15 mouse cellular contexts compared by ENCODE assay signal in the genomic region with DNA sequence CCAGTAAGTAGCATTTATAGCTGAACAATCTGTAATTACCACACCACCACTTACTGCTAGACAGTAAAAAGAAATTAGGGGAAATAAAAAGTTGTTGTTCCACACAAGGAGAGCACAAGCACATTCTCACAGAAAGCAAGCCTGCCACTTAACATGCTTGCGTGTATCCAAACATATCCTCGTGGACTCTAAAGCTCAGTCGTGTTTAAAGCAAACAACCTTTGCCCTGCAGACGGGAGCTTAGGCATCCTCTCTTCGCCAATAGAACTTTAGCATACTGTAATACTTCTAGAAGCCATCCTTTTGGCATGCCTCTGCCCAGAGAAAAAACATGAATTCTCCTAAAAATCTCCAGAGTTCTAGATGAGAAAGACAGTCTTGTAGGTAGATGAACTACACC.
"Had no signal": no experiment of that assay in that cellular context is flagged by ENCODE, and none has a peak within 500 bp of the region (broad histone marks: within the 10 kb centered on the region; RNA-seq: fewer than 3 reads in every experiment).

No protein-coding gene starts in this region.

- DNase-seq: lung, adult 18-20 months; lung, embryonic 14.5 days; lung, postnatal 10 days; lung, postnatal 4 days; midbrain, embryonic 14.5 days; right cerebral cortex, postnatal 14 days; thymus, adult 18-20 months; thymus, postnatal 14 days; thymus, postnatal 36 days had no signal

- H3K9me3 ChIP-seq: midbrain, embryonic 10.5 days; midbrain, embryonic 12.5 days; neural tube, embryonic 13.5 days; neural tube, embryonic 15.5 days had no signal

- H3K4me2 ChIP-seq: lung, embryonic 14.5 days; midbrain, embryonic 12.5 days; neural tube, embryonic 13.5 days; neural tube, embryonic 15.5 days had no signal

- ATAC-seq: midbrain, embryonic 16.5 days had no signal

- H3K36me3 ChIP-seq: midbrain, embryonic 10.5 days; midbrain, embryonic 12.5 days; neural tube, embryonic 13.5 days; neural tube, embryonic 15.5 days had no signal

- H3K27me3 ChIP-seq: midbrain, embryonic 12.5 days; neural tube, embryonic 13.5 days; neural tube, embryonic 15.5 days had no signal

- H3K4me1 ChIP-seq: midbrain, embryonic 10.5 days; midbrain, embryonic 12.5 days; neural tube, embryonic 13.5 days; neural tube, embryonic 15.5 days had no signal

- H3K27ac ChIP-seq: midbrain, embryonic 10.5 days; midbrain, embryonic 12.5 days; neural tube, embryonic 13.5 days; neural tube, embryonic 15.5 days had no signal

- H3K4me3 ChIP-seq: midbrain, embryonic 10.5 days; midbrain, embryonic 12.5 days; myocyte; neural tube, embryonic 13.5 days; neural tube, embryonic 15.5 days had no signal

- H3K9ac ChIP-seq: lung, embryonic 14.5 days; midbrain, embryonic 12.5 days; neural tube, embryonic 13.5 days; neural tube, embryonic 15.5 days had no signal
